Mouse (Mus musculus) thymus, postnatal 14 days (tissue): ENCODE measurements around the gene Pgap3.

Experiments
- DNase-seq: peaks from one replicate; pipeline ENCODE4 v3.0.0; 2021

Pgap3 gene

GRCm38 (mm10) chr11:98380106-98380505 is 20.2 kb downstream of the Pgap3 start:
- DNase-seq: no peak

GRCm38 (mm10) chr11:98379379-98379778 is 20.9 kb downstream of the Pgap3 start:
- DNase-seq: no peak

GRCm38 (mm10) chr11:98377787-98378186 is 22.5 kb downstream of the Pgap3 start:
- DNase-seq: no peak

GRCm38 (mm10) chr11:98376756-98377155 is 23.5 kb downstream of the Pgap3 start:
- DNase-seq: no peak

GRCm38 (mm10) chr11:98374266-98374665 is 26.0 kb downstream of the Pgap3 start:
- no peak for DNase-seq

GRCm38 (mm10) chr11:98373244-98373643 is 27.0 kb downstream of the Pgap3 start:
- DNase-seq: no peak

- peak; percentile 79 for DNase-seq
These were observed 27.9 kb downstream of the Pgap3 start for GRCm38 (mm10) chr11:98372406-98372805.

- no peak for DNase-seq
These were observed 28.6 kb downstream of the Pgap3 start for GRCm38 (mm10) chr11:98371556-98372240.

- no peak for DNase-seq
These were observed 29.7 kb downstream of the Pgap3 start for GRCm38 (mm10) chr11:98370588-98370987.

GRCm38 (mm10) chr11:98369337-98369736 is 31.0 kb downstream of the Pgap3 start:
- DNase-seq: no peak

- DNase-seq: no peak
These were observed 32.5 kb downstream of the Pgap3 start for GRCm38 (mm10) chr11:98367863-98368186.

GRCm38 (mm10) chr11:98367171-98367862 is 33.0 kb downstream of the Pgap3 start:
- DNase-seq: peak; percentile 76

- DNase-seq: peak; percentile 48
These were observed 34.0 kb downstream of the Pgap3 start for GRCm38 (mm10) chr11:98366290-98366689.

GRCm38 (mm10) chr11:98364410-98364809 is 35.9 kb downstream of the Pgap3 start:
- no peak for DNase-seq

- DNase-seq: no peak
These were observed 36.5 kb downstream of the Pgap3 start for GRCm38 (mm10) chr11:98363817-98364216.

- no peak for DNase-seq
These were observed 39.3 kb downstream of the Pgap3 start for GRCm38 (mm10) chr11:98360866-98361521.

GRCm38 (mm10) chr11:98358161-98359083 is 41.9 kb downstream of the Pgap3 start, which contains the start of gene Stard3:
Stard3 (plus strand) TSS chr11:98358368.
- peak; percentile 96 for DNase-seq

- DNase-seq: no peak
These were observed 42.7 kb downstream of the Pgap3 start for GRCm38 (mm10) chr11:98357396-98358160.

GRCm38 (mm10) chr11:98356625-98357394 is 43.5 kb downstream of the Pgap3 start:
- DNase-seq: no peak

- peak; percentile 79 for DNase-seq
These were observed 44.5 kb downstream of the Pgap3 start for GRCm38 (mm10) chr11:98355732-98356299.

- DNase-seq: no peak
These were observed 45.8 kb downstream of the Pgap3 start for GRCm38 (mm10) chr11:98354445-98354844.
